Mouse (Mus musculus) skeletal muscle tissue, adult 2 months (tissue): Measurements from ENCODE around the gene Catsper3.

Experiments
- DNase-seq: peaks from one replicate; pipeline ENCODE4 v3.0.0-alpha.2; 2012; ENCODE audit warnings: low read depth, low spot score

The Catsper3 gene

DNA sequence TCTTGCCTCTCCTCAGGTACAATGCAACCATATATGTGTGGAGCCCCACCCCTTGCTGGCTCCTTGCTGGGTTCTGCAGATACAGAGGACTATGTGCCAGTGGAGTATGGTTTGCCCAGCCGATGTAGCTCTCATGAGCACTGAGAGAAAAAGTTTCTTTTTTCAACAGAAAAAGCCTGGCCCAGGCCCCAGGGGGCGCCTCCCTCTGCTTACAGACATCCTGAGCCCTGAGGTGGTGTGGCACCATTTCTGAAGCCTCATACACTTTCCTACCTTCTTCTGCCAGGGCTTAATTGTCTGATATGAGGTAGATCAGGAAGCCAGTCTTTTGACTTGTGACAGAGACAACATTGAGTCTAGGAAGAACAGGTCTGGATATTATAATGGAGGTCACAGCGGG, 67.8 kb downstream of the Catsper3 start:
- DNase-seq = no peak

DNA sequence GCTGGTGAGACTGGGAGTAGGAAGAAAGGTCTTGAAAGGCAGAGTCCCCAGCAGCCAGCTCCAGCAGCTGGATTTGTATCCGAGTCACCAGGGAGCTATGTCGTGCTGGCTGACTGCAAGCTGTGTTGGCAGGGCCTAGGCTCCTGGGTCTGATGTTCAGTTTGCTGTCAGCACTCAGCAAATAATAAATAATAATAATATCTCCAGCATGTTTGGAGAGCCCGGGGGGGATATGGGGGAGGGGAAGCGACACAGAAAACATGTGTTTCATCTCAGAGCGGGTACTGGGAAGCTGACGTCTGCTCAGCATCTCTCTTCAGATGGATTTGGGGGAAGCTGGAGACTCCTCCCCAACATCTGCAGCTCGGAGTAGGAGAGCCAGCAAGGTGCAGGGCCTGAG, 71.4 kb downstream of the Catsper3 start:
- DNase-seq = peak; percentile 42

DNA sequence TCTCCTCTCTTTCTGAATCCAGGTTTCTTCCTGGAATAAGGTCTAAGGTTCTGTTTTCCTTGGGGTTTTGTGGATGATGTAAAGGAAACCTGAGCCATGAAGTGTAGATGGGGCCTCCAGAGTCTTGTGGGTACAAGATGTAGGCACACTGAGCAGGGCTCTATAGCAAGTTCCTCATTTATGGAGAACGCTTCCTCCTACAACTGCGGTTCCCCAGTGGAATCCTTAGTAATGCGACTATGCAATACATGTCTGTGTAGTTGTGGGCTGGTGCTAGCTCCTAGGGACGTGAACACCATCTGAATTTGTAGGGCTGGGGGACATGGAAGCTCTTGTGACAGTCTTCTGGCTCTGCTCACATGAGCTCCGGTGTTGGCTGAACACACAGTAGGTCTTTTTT, 74.1 kb downstream of the Catsper3 start:
- no peak for DNase-seq
